Mouse (Mus musculus) hindbrain, embryonic 11.5 days (tissue): ENCODE measurements around the gene Snrpd3. TPM values are rescaled to one million over a fixed set of nuclear protein-coding genes. Genes with fewer than 3 reads are reported as not detected.
"Not testable (repeated sequence)": the region's sequence is repeated elsewhere in the genome, so short reads cannot be mapped to it uniquely, and the experiment has no call there.

Experiments
- ATAC-seq: fragments of 200-750 bp; cut with Nextera tagmentation; 2 replicates; pipeline ENCODE4 v1.8.0; 2017; ENCODE audit warnings: mild to moderate bottlenecking, moderate TSS enrichment, moderate library complexity; ENCODE audit not compliant: low FRiP score
- DNase-seq: peaks from one replicate; pipeline ENCODE4 v3.0.0-alpha.2; 2015; ENCODE audit warnings: low spot score
- H3K27ac ChIP-seq: fragments of 300-500 bp; sonication (generic); 2 replicates; pipeline ENCODE4 v1.5.1; 2014; ENCODE audit warnings: mild to moderate bottlenecking, low read depth, low read length
- H3K27me3 ChIP-seq: fragments of 300-500 bp; sonication (generic); 2 replicates; pipeline ENCODE4 v1.6.1; 2014; ENCODE audit warnings: mild to moderate bottlenecking, low read length, moderate library complexity, mixed read lengths; ENCODE audit not compliant: control insufficient read depth, insufficient read depth
- H3K36me3 ChIP-seq: fragments of 300-500 bp; sonication (generic); 2 replicates; pipeline ENCODE4 v1.6.1; 2014; ENCODE audit warnings: mild to moderate bottlenecking, low read length, moderate library complexity, mixed read lengths; ENCODE audit not compliant: control insufficient read depth, insufficient read depth
- H3K4me1 ChIP-seq: fragments of 300-500 bp; sonication (generic); replicated peaks from 2 replicates; pipeline ENCODE4 v1.6.1; 2014; ENCODE audit warnings: low read length, mixed read lengths; ENCODE audit not compliant: control insufficient read depth, insufficient read depth
- H3K4me2 ChIP-seq: fragments of 300-500 bp; sonication (generic); replicated peaks from 2 replicates; pipeline ENCODE4 v1.6.1; 2014; ENCODE audit warnings: mild to moderate bottlenecking, low read depth, low read length
- H3K4me3 ChIP-seq: fragments of 300-500 bp; sonication (generic); 2 replicates; pipeline ENCODE4 v1.5.1; 2014; ENCODE audit warnings: low read depth, low read length
- H3K9ac ChIP-seq: fragments of 300-500 bp; sonication (generic); 2 replicates; pipeline ENCODE4 v1.6.1; 2014; ENCODE audit warnings: low read depth, low read length
- H3K9me3 ChIP-seq: fragments of 300-500 bp; sonication (generic); 2 replicates; pipeline ENCODE4 v1.6.1; 2016; ENCODE audit warnings: low read length; ENCODE audit not compliant: control insufficient read depth
- WGBS: fragments of 180-500 bp; shearing (Covaris S2); extraction: QIAGEN DNeasy Blood & Tissue Kit; methylation state at CpG from one replicate; pipeline ENCODE4 v1.1.7; 2014; 5-methylcytosine and 5-hydroxymethylcytosine counted together
- polyA plus RNA-seq: library from polyadenylated mRNA; unstranded; fragments of >200 nt; fragmentation: Nextera tagmentation; extraction: Ambion mirVana; gene quantifications from 2 replicates; pipeline ENCODE4 v1.2.1, GENCODE M21; 2014

Gene Snrpd3
- polyA plus RNA-seq, 1 experiment from 2014 or later, result 180 TPM

- Histone ChIP-seq H3K27ac (no peak overlapping the region), H3K4me1 (no peaks in the 10 kb centered on the region), H3K36me3 (no peaks in the 10 kb centered on the region), H3K9ac (no peak overlapping the region), H3K4me2 (no peak overlapping the region), H3K4me3 (no peak overlapping the region), H3K9me3 (no peaks in the 10 kb centered on the region), H3K27me3 (no peaks in the 10 kb centered on the region)
- ATAC-seq (no peak), DNase-seq (no peak)
- WGBS, result 82% methylated on average over 2 of the region's 2 CpGs
These were observed 25.5 kb upstream of the Snrpd3 start for GRCm38 (mm10) chr10:75491936-75492262.

- H3K4me3 ChIP-seq, result no peak overlapping the region
- H3K9me3 ChIP-seq, result no peaks in the 10 kb centered on the region
- no peaks in the 10 kb centered on the region for H3K27me3 ChIP-seq
- no peaks in the 10 kb centered on the region for H3K4me1 ChIP-seq
- H3K27ac ChIP-seq, result no peak overlapping the region
- no peaks in the 10 kb centered on the region for H3K36me3 ChIP-seq
- ATAC-seq, result no peak
- no peak overlapping the region for H3K4me2 ChIP-seq
- H3K9ac ChIP-seq, result no peak overlapping the region
- DNase-seq, result no peak
- WGBS, result 78% methylated on average over 6 of the region's 6 CpGs
These were observed 22.0 kb upstream of the Snrpd3 start for GRCm38 (mm10) chr10:75495304-75495703.

GRCm38 (mm10) chr10:75495921-75496320 is 21.4 kb upstream of the Snrpd3 start:
- Histone ChIP-seq H3K36me3 (no peaks in the 10 kb centered on the region), H3K27ac (no peak overlapping the region), H3K4me1 (no peaks in the 10 kb centered on the region), H3K4me3 (no peak overlapping the region), H3K9me3 (no peaks in the 10 kb centered on the region), H3K9ac (no peak overlapping the region), H3K4me2 (no peak overlapping the region), H3K27me3 (no peaks in the 10 kb centered on the region)
- no peak for ATAC-seq
- no peak for DNase-seq

- not testable (repeated sequence) for H3K36me3 ChIP-seq, H3K9me3 ChIP-seq, DNase-seq, H3K27ac ChIP-seq, H3K4me3 ChIP-seq, H3K27me3 ChIP-seq, ATAC-seq, H3K9ac ChIP-seq, H3K4me1 ChIP-seq, H3K4me2 ChIP-seq
- WGBS, result 89% methylated on average over 7 of the region's 7 CpGs
These were observed 18.1 kb upstream of the Snrpd3 start for GRCm38 (mm10) chr10:75499214-75499613.

- DNase-seq (no peak), ATAC-seq (no peak)
- no peaks in the 10 kb centered on the region for H3K27me3 ChIP-seq
- H3K4me3 ChIP-seq, result no peak overlapping the region
- H3K9me3 ChIP-seq, result no peaks in the 10 kb centered on the region
- H3K4me1 ChIP-seq, result no peaks in the 10 kb centered on the region
- H3K4me2 ChIP-seq, result no peak overlapping the region
- no peak overlapping the region for H3K9ac ChIP-seq
- WGBS, result 59% methylated on average over 3 of the region's 3 CpGs
- H3K27ac ChIP-seq, result no peak overlapping the region
- H3K36me3 ChIP-seq, result no peaks in the 10 kb centered on the region
These were observed 17.6 kb upstream of the Snrpd3 start for GRCm38 (mm10) chr10:75499791-75500190.

- Histone ChIP-seq H3K4me2 (no peak overlapping the region), H3K9me3 (no peaks in the 10 kb centered on the region), H3K27me3 (no peaks in the 10 kb centered on the region), H3K36me3 (no peaks in the 10 kb centered on the region), H3K27ac (no peak overlapping the region), H3K4me3 (no peak overlapping the region), H3K4me1 (no peaks in the 10 kb centered on the region), H3K9ac (no peak overlapping the region)
- no peak for ATAC-seq
- DNase-seq, result no peak
- 80% methylated on average over 7 of the region's 7 CpGs for WGBS
These were observed 17.0 kb upstream of the Snrpd3 start for GRCm38 (mm10) chr10:75500345-75500744.

GRCm38 (mm10) chr10:75501641-75502040 is 15.7 kb upstream of the Snrpd3 start:
- Histone ChIP-seq H3K27me3 (no peaks in the 10 kb centered on the region), H3K4me3 (no peak overlapping the region), H3K4me1 (no peaks in the 10 kb centered on the region), H3K9ac (no peak overlapping the region), H3K27ac (no peak overlapping the region), H3K36me3 (no peaks in the 10 kb centered on the region), H3K4me2 (no peak overlapping the region), H3K9me3 (no peaks in the 10 kb centered on the region)
- ATAC-seq, result no peak
- WGBS, result 97% methylated on average over 1 of the region's 1 CpGs
- DNase-seq, result no peak

- Histone ChIP-seq H3K9me3 (no peaks in the 10 kb centered on the region), H3K4me1 (no peaks in the 10 kb centered on the region), H3K27ac (no peak overlapping the region), H3K4me2 (no peak overlapping the region), H3K9ac (no peak overlapping the region), H3K4me3 (no peak overlapping the region), H3K27me3 (no peaks in the 10 kb centered on the region), H3K36me3 (0 out of 2 replicates have a peak, but pooled peaks cover 2% of the 10 kb centered on the region)
- DNase-seq (no peak), ATAC-seq (no peak)
- WGBS, result 95% methylated on average over 7 of the region's 7 CpGs
These were observed 13.7 kb upstream of the Snrpd3 start for GRCm38 (mm10) chr10:75503692-75504091.

- Histone ChIP-seq H3K27ac (no peak overlapping the region), H3K4me2 (no peak overlapping the region), H3K9ac (no peak overlapping the region), H3K4me1 (no peaks in the 10 kb centered on the region), H3K27me3 (no peaks in the 10 kb centered on the region), H3K36me3 (peaks cover 5% of the 10 kb centered on the region; the same call in 1 of the 2 replicates), H3K4me3 (no peak overlapping the region), H3K9me3 (no peaks in the 10 kb centered on the region)
- ATAC-seq (no peak), DNase-seq (no peak)
- WGBS, result 85% methylated on average over 8 of the region's 8 CpGs
These were observed 12.9 kb upstream of the Snrpd3 start for GRCm38 (mm10) chr10:75504234-75505129.
